Mouse (Mus musculus) small intestine, adult 2 months (tissue): Measurements from ENCODE around the gene Rab14.

Experiments
- CTCF ChIP-seq: fragments of 200-500 bp; IDR thresholded peaks from 2 replicates; pipeline ENCODE4 v1.5.1; 2012; ENCODE audit warnings: low read depth, mild to moderate bottlenecking, control low read depth, inconsistent platforms, low read length, moderate library complexity, mixed read lengths; ENCODE audit not compliant: insufficient replicate concordance, insufficient read length; ENCODE audit errors: extremely low read depth
- POLR2A ChIP-seq: fragments of 200-500 bp; IDR thresholded peaks from 2 replicates; pipeline ENCODE4 v1.6.1; 2012; ENCODE audit warnings: low read depth, mild to moderate bottlenecking, control low read depth, inconsistent platforms, low read length, moderate library complexity

DNA sequence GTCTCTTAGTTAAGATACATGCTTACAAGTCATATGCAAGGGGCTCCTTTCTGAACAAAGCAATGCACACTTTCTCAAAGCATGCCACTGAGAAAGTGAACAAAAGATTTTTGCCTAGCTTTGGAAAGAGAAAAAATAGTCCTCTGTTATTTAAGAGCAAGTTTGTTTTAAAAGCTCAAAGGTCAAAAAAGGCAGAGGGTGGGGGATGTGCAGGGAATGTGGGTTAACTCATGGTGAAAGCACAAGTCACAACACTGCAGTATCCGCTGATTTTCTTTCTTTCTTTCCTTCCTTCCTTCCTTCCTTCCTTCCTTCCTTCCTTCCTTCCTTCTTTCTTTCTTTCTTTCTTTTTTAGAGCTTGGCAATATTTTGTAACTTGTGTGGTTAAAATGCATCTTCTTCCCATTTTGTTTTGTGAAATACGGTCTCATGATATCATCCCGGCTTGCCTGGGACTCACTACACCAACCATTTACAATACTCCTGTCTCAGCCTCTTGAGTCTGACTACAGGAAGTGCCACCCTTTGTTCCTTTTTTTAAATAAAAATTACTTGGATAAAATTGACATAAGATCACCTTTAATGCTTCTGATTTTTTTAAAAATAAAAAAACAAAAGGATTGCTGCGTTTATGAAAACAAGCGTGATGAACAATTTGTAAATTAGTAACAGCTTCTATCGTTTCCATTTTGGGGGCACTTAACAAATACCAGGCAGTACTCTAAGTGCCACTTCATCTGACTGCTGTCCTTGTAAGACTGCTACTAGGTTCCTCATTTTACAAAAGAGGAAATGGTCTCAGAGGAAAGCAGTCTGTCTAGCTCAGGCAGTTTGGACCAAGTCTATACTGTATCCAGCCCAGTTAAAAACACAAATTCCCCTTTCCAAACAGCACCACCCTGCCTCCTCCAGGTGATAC is 5.0 kb downstream of the Rab14 start:
- TF ChIP-seq CTCF, result no peak
- no peak for TF ChIP-seq POLR2A
